Mouse (Mus musculus) gonadal fat pad, adult 2 months (tissue): ENCODE data around the gene Tgfb3. TPM values are rescaled to one million over a fixed set of nuclear protein-coding genes. Genes with fewer than 3 reads are reported as not detected.

Source experiments
- DNase-seq: peaks from one replicate; pipeline ENCODE4 v3.0.0-alpha.2; 2012; ENCODE audit warnings: low read depth
- polyA plus RNA-seq: library from polyadenylated mRNA; depleted of rRNA; stranded (reverse); fragments of >200 nt; gene quantifications from 2 replicates; pipeline ENCODE4 v1.2.3, GENCODE M21; 2012

The Tgfb3 gene
- polyA plus RNA-seq, 1 experiment = 20.6 TPM

GRCm38 (mm10) chr12:86079202-86079667, 394 bp upstream of the Tgfb3 start:
- no peak for DNase-seq

DNA sequence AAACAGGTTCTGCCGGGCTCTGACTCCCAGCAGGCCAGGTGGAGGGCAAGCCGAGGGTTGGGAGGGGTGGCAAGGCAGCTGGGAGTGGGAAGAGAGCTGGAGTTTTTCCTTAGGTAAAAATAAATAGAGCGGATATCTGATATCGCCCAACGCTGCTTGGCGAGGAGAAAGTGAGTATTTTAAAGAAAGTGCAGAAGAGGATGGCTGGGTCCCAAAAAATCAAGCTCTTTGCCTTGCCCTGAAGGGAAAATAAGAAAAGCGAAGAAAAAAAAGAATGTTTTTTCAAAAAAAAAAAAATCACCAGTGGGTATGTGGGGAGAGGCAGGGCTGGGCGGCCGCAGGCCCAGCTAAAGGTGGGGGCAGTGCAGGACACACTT, 677 bp downstream of the Tgfb3 start:
- DNase-seq = no peak

- no peak for DNase-seq
Observed at GRCm38 (mm10) chr12:86077736-86078135, 1.1 kb downstream of the Tgfb3 start.

DNA sequence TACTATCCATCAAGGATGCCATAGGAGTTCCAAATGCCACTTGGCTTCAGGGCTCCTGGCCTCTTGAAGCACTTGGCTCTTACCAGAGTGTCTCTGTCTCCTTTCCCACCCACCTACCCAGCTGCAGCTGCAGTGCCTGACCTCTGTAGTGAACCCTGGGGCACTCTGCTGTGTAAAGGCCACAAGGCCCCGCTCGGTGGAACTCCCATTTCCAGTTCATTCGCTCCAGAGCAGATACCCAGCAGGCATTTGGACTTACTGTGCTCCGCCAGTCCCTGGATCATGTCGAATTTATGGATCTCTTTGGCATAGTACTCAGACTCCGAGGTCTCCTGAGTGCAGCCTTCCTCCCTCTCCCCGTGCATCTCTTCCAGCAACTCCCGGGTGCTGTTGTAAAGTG, 1.5 kb downstream of the Tgfb3 start:
- DNase-seq = peak; percentile 80

DNA sequence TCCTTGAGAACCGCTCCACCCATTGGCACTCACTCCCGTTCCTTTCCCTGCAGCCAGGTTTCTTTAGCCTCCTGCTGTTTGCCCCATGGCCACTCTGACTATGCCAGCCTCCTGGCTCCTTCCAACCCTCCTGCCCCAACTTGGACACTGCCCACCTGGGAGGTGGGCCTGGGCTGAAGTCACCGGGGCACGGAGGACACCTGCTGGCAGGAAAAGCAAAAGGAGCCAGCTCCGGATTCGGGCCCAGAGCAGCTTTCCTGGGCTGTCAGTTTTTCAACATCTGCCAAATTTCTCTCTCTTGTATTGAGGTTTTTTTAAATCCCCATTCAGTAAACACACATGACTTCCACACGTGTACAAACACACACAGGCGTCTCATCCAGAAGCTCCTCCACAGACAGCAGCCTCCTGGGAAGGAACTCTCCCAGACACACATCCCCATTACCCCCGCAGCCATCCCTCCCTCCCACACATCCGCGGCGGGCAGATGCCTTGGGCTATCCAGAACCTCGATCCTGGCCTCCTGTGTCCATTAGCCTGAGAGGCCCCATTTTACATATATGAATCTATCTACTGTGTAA, 2.4 kb downstream of the Tgfb3 start:
- no peak for DNase-seq

DNA sequence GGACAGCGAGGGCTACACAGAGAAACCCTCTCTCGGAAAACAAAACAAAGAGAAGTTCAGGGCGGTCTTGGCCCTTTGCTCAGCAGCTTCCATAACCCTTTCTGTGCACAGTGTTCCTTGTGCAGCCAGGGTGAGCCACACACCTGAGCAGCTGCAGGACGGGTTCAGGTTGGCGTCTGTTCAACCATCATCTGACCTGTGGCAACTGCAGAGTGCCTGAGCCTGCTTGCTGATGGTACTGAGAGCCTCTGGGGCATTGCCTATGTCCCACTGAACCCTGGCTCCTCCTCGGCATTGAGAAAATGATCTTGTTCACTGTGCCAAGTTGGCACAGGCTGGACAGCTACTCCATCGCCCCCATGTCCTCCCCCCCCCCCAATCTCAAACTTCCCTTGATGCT, 3.5 kb downstream of the Tgfb3 start:
- no peak for DNase-seq

GRCm38 (mm10) chr12:86074681-86075080, 4.2 kb downstream of the Tgfb3 start:
- DNase-seq = no peak

DNA sequence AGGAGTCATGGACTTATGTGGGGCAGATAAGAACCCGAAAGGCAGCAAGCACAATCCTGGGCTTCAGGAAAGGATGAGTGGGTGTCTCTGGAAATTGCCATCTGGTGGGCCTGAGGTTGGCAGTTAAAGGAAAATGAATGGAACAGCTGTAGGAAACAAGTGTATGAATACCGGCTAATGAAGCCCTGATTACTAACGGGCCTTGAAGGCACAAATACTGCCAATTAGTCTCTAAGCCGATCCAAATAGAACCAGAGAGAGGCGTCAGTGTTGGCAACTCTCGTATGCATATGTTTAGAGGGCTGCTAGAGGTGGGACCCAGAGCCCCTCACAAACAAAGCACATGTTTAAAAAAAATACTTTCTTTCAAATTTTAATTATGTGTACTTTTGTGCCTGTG, 7.4 kb downstream of the Tgfb3 start:
- no peak for DNase-seq

DNA sequence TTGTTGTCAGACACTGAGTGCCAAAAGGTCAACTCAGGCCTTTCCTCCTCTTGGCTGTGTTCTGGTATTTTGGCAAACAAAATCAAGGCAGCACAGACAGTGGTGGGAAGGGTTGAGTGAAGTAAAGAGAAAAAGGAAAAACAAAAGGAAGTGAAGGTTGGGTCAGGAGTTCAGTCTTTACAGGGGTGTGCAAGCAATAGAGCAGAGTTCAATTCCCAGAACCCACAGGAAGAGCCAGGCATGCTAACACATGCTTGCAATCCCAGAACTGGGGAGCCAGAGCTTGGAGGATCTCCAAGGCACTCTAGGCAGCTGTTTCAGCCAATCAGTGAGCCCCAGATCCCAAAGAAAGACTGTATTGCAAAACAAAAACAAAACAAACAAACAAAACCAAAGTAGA, 14.0 kb downstream of the Tgfb3 start:
- DNase-seq = no peak

DNA sequence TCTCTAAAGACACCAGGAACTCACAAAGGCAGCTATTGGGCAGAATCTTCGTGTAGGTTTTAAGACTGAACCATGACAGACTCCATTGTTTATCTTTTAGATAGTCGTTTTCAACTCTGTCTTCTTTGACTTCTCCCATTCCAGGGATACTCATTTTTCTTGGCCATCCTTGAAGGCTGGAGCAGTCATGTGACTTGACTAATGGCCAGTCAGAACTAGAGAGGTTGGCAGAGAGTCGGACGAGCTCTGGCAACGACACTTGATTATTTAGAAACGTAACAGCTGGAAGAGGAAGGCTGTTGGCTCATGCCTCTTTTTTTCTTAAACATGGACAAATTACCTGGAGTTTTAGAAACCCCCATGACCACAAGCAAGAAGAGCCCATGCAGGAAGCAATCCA, 19.5 kb downstream of the Tgfb3 start:
- DNase-seq = no peak

- DNase-seq = no peak
Observed at GRCm38 (mm10) chr12:86057516-86057915, 21.3 kb downstream of the Tgfb3 start.

DNA sequence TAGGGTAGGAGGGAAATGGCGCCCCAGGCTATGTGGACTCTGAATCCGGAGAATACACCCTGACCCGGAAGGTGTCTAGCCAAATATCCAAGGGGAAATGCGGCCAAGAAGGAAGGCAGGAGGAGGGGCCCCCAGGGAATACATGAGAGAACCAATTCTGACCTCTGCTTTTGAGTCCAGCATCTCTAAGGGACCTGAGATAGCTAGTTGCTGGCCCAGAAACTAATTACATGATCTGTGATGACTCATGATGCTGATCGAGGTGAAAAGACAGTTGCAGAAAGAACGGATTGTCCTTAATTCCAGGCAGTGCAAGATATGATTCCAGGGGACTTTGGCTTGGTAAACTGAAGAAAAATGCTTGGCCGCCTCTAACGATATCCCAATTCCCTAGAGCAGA, 21.9 kb downstream of the Tgfb3 start:
- no peak for DNase-seq

- DNase-seq = no peak
Observed at GRCm38 (mm10) chr12:86055306-86055705, 23.5 kb downstream of the Tgfb3 start.

DNA sequence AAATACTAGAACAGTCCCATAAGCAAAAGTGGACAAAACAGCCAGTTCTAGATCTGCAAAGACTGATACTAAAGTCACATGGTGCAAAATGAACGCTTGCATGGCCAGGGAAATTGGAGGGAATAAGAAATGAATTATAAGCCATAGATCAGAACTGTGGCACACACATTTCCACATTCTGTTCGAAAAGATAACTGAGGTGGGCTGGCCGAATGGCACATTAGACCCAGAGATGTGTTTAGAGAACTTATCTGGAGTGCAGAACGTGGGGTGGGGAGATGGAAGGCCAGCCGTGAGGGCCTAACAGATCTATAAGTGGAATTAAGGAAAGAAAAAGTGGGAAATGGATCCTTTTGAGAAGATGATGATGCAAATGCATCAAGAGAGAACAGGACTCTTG, 27.4 kb downstream of the Tgfb3 start:
- no peak for DNase-seq

- DNase-seq = no peak
Observed at GRCm38 (mm10) chr12:86049813-86050212, 29.0 kb downstream of the Tgfb3 start.

- no peak for DNase-seq
Observed at GRCm38 (mm10) chr12:86047376-86047775, 31.5 kb downstream of the Tgfb3 start.

GRCm38 (mm10) chr12:86046776-86047175, 32.1 kb downstream of the Tgfb3 start:
- DNase-seq = no peak

- DNase-seq = no peak
Observed at GRCm38 (mm10) chr12:86046141-86046540, 32.7 kb downstream of the Tgfb3 start.

DNA sequence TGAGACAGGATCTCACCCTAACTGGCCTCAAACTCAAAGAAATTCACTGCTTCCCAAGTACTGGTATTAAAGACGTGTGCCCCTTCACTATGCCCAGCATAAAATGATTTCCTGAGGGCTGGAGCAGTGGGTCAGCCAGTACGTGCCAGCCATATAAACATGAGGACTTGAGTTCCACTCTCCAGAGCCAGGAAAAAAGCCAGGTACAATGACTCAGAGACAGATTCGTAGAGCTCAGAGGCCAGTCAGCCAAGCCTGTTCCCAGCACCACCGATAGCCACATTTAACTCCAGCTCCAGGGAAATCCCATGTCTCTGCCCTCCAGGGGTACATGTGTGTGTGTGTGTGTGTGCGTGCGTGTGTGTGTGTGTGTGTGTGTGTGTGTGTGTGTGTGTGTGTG, 39.1 kb downstream of the Tgfb3 start:
- no peak for DNase-seq

DNA sequence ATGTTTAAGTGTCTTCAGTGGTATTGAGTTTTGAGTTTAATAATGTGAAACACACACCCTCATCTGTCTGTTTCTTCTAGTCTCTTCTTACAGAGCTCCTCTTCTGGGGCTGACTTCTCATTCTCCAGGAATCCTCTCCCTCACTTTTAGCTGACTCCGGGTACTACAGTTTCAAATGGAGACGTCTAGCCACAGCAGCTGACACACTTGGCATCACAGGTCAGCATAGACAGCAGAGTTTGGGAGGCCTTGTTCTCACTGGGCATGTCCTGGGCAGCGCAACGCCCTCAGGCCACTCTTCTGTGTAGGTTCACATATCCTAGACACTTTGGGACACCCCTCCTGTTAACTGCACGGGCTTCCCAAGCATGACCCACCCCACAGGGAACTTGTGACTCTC, 39.8 kb downstream of the Tgfb3 start:
- no peak for DNase-seq

DNA sequence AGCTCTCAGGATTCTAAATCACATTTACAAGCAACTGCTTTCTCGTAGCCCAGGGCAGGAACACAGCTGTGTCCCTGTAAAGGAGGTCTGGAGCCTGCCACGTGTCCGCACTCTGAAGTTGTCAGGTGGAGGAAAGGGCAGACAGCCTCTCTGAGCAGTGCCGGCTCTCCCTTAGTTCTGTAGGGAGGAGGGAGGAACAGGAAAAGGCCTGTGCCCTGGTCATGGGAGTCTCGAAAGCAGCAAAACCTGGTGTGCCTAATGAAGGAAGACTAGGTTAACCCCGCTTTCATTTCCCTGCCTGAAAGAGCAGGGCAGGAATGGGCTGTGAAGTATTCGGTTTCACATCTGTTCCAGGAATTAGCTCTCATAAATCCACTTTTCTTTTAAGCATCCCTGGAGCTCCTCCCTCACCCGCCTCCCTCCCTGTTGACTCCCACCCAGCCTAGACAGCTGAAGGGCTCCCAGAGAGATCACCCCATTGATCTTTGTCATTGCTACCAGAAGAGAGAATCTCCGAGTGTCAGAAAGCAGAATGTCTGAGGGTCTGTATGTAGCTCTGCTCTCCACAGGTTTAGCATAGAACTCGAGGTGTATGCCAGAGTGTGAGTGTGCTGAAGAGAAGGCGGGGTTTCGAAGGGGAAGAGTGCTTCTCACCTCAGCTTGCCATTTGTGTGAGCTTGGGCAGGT, 41.5 kb downstream of the Tgfb3 start:
- no peak for DNase-seq

- no peak for DNase-seq
Observed at GRCm38 (mm10) chr12:86036368-86037166, 42.3 kb downstream of the Tgfb3 start.

DNA sequence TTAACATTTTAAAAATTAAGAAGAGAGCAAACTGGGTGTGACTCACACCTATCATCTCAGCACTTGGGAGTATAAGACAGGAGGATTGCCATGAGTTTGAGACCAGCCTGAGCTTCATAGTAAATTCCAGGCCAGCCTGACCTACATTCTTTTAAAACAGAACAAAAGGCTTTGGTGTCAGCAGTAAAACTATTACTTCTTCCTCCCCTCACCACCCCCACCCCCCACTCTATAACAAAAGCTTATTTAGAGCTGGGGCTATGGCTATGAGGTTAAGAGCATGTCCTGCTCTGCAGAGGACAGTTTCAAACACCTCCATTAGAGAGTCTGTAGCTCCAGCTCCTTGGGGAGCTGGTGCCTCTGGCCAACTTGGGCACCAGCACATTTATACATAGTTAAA, 43.3 kb downstream of the Tgfb3 start:
- no peak for DNase-seq
